Mouse (Mus musculus) heart, postnatal 25 days (tissue): ENCODE measurements around the gene Zfp148. TPM values are rescaled to one million over a fixed set of nuclear protein-coding genes. Genes with fewer than 3 reads are reported as not detected.
"Not testable (repeated sequence)": the region's sequence is repeated elsewhere in the genome, so short reads cannot be mapped to it uniquely, and the experiment has no call there.

Source experiments
- DNase-seq: peaks from one replicate; pipeline ENCODE4 v3.0.0; 2022; ENCODE audit warnings: low spot score
- intact Hi-C: fragments of 180-260 bp; cut with DNase I; formaldehyde crosslinking; loops from one replicate; pipeline ENCODE4 v1.15.1; 2025
- total RNA-seq, 2 experiments: library from RNA; stranded (reverse); gene quantifications; 2 replicates each; pipeline ENCODE4 v1.2.3; 2021

Zfp148 gene
- total RNA-seq, 2 experiments from 2014 or later: 36.1 to 38.0 TPM

- DNase-seq: no peak
- intact Hi-C loops: no loop called here
Measured at GRCm38 (mm10) chr16:33379219-33379943, 1.3 kb upstream of the Zfp148 start.

GRCm38 (mm10) chr16:33380882-33381613 lies 412 bp downstream of the Zfp148 start:
- intact Hi-C loops: loop anchor here (2.0 to 10.0 kb wide), 3 partner anchors 20 to 364 kb away; no protein-coding TSS in a partner anchor
- peak; percentile 4 for DNase-seq

GRCm38 (mm10) chr16:33381614-33382245 lies 1.1 kb downstream of the Zfp148 start:
- intact Hi-C loops: loop anchor here (2.0 to 10.0 kb wide), 3 partner anchors 19 to 363 kb away; no protein-coding TSS in a partner anchor
- no peak for DNase-seq

- intact Hi-C loops: loop anchor here (5.0 to 10.0 kb wide), 2 partner anchors 80 to 362 kb away; no protein-coding TSS in a partner anchor
- DNase-seq: no peak
Measured at GRCm38 (mm10) chr16:33382341-33382740, 1.7 kb downstream of the Zfp148 start.

- intact Hi-C loops: loop anchor here (5.0 to 10.0 kb wide), 2 partner anchors 79 to 361 kb away; no protein-coding TSS in a partner anchor
- no peak for DNase-seq
Measured at GRCm38 (mm10) chr16:33383584-33383983, 2.9 kb downstream of the Zfp148 start.

GRCm38 (mm10) chr16:33384057-33384456 lies 3.4 kb downstream of the Zfp148 start:
- intact Hi-C loops: loop anchor here (5.0 to 10.0 kb wide), 2 partner anchors 78 to 361 kb away; no protein-coding TSS in a partner anchor
- DNase-seq: not testable (repeated sequence)

- DNase-seq: no peak
- intact Hi-C loops: loop anchor here (10.0 kb wide), 1 partner anchor 358 kb away; no protein-coding TSS in a partner anchor
Measured at GRCm38 (mm10) chr16:33387013-33387412, 6.4 kb downstream of the Zfp148 start.

- intact Hi-C loops: loop anchor here (10.0 kb wide), 1 partner anchor 357 kb away; no protein-coding TSS in a partner anchor
Measured at GRCm38 (mm10) chr16:33387420-33387819, 6.8 kb downstream of the Zfp148 start.

GRCm38 (mm10) chr16:33399913-33400782 lies 19.5 kb downstream of the Zfp148 start:
- peak; percentile 67 for DNase-seq

More at GRCm38 (mm10) chr16:33387420-33387819, 6.8 kb downstream of the Zfp148 start:
- no peak for DNase-seq

GRCm38 (mm10) chr16:33400943-33401342 lies 20.3 kb downstream of the Zfp148 start:
- intact Hi-C loops: loop anchor here (2.0 kb wide), 1 partner anchor 20 kb away; the partner anchor contains the start of gene Zfp148
- no peak for DNase-seq

More at GRCm38 (mm10) chr16:33399913-33400782, 19.5 kb downstream of the Zfp148 start:
- intact Hi-C loops: loop anchor here (2.0 to 5.0 kb wide), 2 partner anchors 19 to 42 kb away; partner anchors contain the start of gene Zfp148

- DNase-seq: no peak
Measured at GRCm38 (mm10) chr16:33403258-33403657, 22.6 kb downstream of the Zfp148 start.

GRCm38 (mm10) chr16:33404055-33404454 lies 23.4 kb downstream of the Zfp148 start:
- DNase-seq: no peak
- intact Hi-C loops: no loop called here

More at GRCm38 (mm10) chr16:33403258-33403657, 22.6 kb downstream of the Zfp148 start:
- intact Hi-C loops: no loop called here

GRCm38 (mm10) chr16:33405487-33405886 lies 24.9 kb downstream of the Zfp148 start:
- intact Hi-C loops: no loop called here
- no peak for DNase-seq

- DNase-seq: no peak
- intact Hi-C loops: no loop called here
Measured at GRCm38 (mm10) chr16:33410151-33410550, 29.5 kb downstream of the Zfp148 start.

- no peak for DNase-seq
- intact Hi-C loops: no loop called here
Measured at GRCm38 (mm10) chr16:33410605-33411004, 30.0 kb downstream of the Zfp148 start.

- intact Hi-C loops: no loop called here
- no peak for DNase-seq
Measured at GRCm38 (mm10) chr16:33414191-33414590, 33.6 kb downstream of the Zfp148 start.

GRCm38 (mm10) chr16:33415607-33416006 lies 35.0 kb downstream of the Zfp148 start:
- no peak for DNase-seq
- intact Hi-C loops: no loop called here

GRCm38 (mm10) chr16:33428327-33428726 lies 47.7 kb downstream of the Zfp148 start:
- intact Hi-C loops: no loop called here

GRCm38 (mm10) chr16:33431660-33432059 lies 51.0 kb downstream of the Zfp148 start:
- intact Hi-C loops: no loop called here
- no peak for DNase-seq

More at GRCm38 (mm10) chr16:33428327-33428726, 47.7 kb downstream of the Zfp148 start:
- no peak for DNase-seq
